Mouse (Mus musculus) neural tube, embryonic 14.5 days (tissue): ENCODE data around the gene Sp7. TPM values are rescaled to one million over a fixed set of nuclear protein-coding genes. Genes with fewer than 3 reads are reported as not detected.
A peak's percentile ranks its signal among the peaks of the same experiment; 100 is the strongest.

Experiments used
- ATAC-seq: fragments of 200-750 bp; cut with Nextera tagmentation; 2 replicates; pipeline ENCODE4 v1.8.0; 2017; ENCODE audit warnings: low read depth, mild to moderate bottlenecking, moderate TSS enrichment, moderate library complexity
- H3K27ac ChIP-seq: fragments of 300-500 bp; sonication (generic); 2 replicates; pipeline ENCODE4 v1.5.1; 2014; ENCODE audit warnings: low read depth, mild to moderate bottlenecking, control low read depth, low read length, moderate library complexity, mixed read lengths
- H3K27me3 ChIP-seq: fragments of 300-500 bp; sonication (generic); 2 replicates; pipeline ENCODE4 v1.6.1; 2014; ENCODE audit warnings: low read length; ENCODE audit not compliant: control insufficient read depth, insufficient read depth
- H3K36me3 ChIP-seq: fragments of 300-500 bp; sonication (generic); 2 replicates; pipeline ENCODE4 v1.6.1; 2014; ENCODE audit warnings: low read length, mixed read lengths; ENCODE audit not compliant: control insufficient read depth, insufficient read depth
- H3K4me1 ChIP-seq: fragments of 300-500 bp; sonication (generic); 2 replicates; pipeline ENCODE4 v1.6.1; 2014; ENCODE audit warnings: low read length; ENCODE audit not compliant: control insufficient read depth, insufficient read depth
- H3K4me2 ChIP-seq: fragments of 300-500 bp; sonication (generic); 2 replicates; pipeline ENCODE4 v1.6.1; 2014; ENCODE audit warnings: mild to moderate bottlenecking, low read depth, low read length, control low read depth
- H3K4me3 ChIP-seq: fragments of 300-500 bp; sonication (generic); 2 replicates; pipeline ENCODE4 v1.5.1; 2014; ENCODE audit warnings: low read depth, low read length, control low read depth, mixed read lengths
- H3K9ac ChIP-seq: fragments of 300-500 bp; sonication (generic); replicated peaks from 2 replicates; pipeline ENCODE4 v1.6.1; 2014; ENCODE audit warnings: low read depth, mild to moderate bottlenecking, control low read depth, low read length, mixed read lengths
- H3K9me3 ChIP-seq: fragments of 300-500 bp; sonication (generic); 2 replicates; pipeline ENCODE4 v1.6.1; 2016; ENCODE audit warnings: low read length; ENCODE audit not compliant: control insufficient read depth
- WGBS: fragments of 180-500 bp; shearing (Covaris S2); extraction: QIAGEN DNeasy Blood & Tissue Kit; methylation state at CpG from one replicate; pipeline ENCODE4 v1.1.7; 2014; 5-methylcytosine and 5-hydroxymethylcytosine counted together
- polyA plus RNA-seq: library from polyadenylated mRNA; unstranded; fragments of >200 nt; fragmentation: Nextera tagmentation; extraction: Ambion mirVana; gene quantifications from 2 replicates; pipeline ENCODE4 v1.2.1, GENCODE M21; 2014

The Sp7 gene
- polyA plus RNA-seq, 1 experiment from 2014 or later, result 4.0 TPM

DNA sequence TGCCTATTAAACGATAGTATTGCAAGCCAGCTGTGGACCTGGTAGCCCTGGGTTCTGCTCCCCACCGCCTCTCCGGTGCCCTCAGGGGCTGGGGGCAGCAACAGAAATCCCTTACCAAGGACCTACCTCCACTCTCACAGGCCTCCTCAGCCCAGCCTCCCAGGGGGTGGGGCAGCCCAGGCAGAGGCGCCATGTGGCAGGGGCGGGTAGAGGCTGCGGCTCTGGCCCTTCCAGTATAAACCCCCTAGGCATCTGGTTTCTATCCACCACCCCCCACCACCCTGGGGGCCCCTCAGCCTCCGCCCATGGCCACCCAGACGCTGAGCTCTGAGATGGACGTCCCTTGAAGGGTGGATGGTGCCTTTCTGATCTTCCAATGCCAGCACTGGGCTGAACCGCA is 3.7 kb upstream of the Sp7 start:
- 10% methylated on average over 10 of the region's 10 CpGs for WGBS
- H3K27me3 ChIP-seq, result no peaks in the 10 kb centered on the region
- no peak overlapping the region for H3K4me3 ChIP-seq
- ATAC-seq, result no peak
- H3K27ac ChIP-seq, result no peak overlapping the region
- H3K9me3 ChIP-seq, result no peaks in the 10 kb centered on the region
- H3K36me3 ChIP-seq, result no peaks in the 10 kb centered on the region
- no peak overlapping the region for H3K9ac ChIP-seq
- no peak overlapping the region for H3K4me2 ChIP-seq
- H3K4me1 ChIP-seq, result no peaks in the 10 kb centered on the region

DNA sequence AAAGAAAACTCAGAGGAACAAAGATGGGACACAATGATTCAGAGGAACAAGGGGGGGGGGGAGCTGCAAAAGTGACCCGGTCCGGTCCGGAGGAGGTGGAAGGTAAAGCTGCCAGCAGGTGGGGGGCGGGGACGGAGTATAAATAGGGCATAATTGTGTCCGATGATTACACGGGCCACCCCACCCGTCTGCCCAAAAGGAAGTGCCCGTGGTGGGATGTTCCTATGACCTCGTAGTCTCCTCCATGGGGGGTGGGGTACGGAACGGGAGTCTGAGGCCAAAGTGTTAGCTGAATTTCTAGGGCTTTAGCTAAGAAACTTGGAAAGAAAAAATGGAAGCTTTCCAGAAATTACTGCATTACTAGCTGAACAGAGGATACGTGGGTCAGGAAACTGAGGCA is 3.0 kb upstream of the Sp7 start:
- Histone ChIP-seq H3K4me1 (no peaks in the 10 kb centered on the region), H3K9ac (no peak overlapping the region), H3K9me3 (no peaks in the 10 kb centered on the region), H3K4me2 (no peak overlapping the region), H3K4me3 (no peak overlapping the region), H3K27ac (no peak overlapping the region), H3K27me3 (no peaks in the 10 kb centered on the region), H3K36me3 (no peaks in the 10 kb centered on the region)
- ATAC-seq, result no peak
- WGBS, result 11% methylated on average over 13 of the region's 13 CpGs

DNA sequence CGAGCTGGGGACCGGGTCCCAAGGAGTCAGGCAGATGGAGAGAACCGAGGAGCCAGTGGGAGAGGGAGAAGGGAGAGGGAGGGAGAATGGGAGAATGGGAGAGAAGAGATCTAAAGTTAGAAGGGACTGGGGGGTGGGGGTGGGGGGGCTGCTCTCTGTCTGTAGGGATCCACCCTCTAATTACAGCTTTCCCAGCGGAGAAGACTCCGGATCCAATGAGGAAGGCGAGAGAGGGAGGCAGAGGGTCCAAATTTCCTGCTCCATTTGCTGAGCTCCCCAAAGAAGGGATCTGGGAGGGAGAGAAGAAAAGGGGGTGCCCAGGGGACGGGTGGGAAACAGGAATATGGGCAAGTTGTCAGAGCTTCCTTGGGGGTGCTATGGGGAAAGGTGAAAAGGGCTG is 744 bp downstream of the Sp7 start:
- Histone ChIP-seq H3K27me3 (no peaks in the 10 kb centered on the region), H3K27ac (no peak overlapping the region), H3K36me3 (no peaks in the 10 kb centered on the region), H3K4me1 (no peaks in the 10 kb centered on the region), H3K9ac (peak overlapping the region; percentile 0; the same call in 1 of the 2 replicates), H3K4me3 (peak overlapping the region; percentile 2; the same call in 1 of the 2 replicates), H3K4me2 (peak overlapping the region; percentile 51), H3K9me3 (no peaks in the 10 kb centered on the region)
- 9% methylated on average over 7 of the region's 7 CpGs for WGBS
- ATAC-seq, result no peak

DNA sequence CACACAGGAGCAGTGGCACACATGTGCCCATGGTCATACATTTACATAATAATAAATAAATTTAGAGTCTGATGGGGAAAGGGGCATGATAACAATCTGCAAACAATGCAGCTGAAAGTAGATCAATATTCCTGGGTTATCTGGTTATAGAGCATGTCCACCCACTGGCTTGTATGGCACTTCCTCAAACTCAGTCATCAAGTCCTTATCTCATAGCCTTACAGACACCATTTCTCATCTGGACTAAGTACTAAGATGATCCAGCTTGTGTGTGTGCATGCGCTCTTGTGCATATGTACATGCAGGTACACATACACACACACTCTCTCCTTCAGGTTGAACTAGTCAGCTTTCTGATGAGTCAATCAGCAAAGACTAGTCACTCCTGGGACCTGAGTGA is 2.3 kb downstream of the Sp7 start:
- ATAC-seq, result no peak
- no peaks in the 10 kb centered on the region for H3K4me1 ChIP-seq
- 93% methylated on average over 1 of the region's 1 CpGs for WGBS
- H3K27ac ChIP-seq, result no peak overlapping the region
- H3K27me3 ChIP-seq, result no peaks in the 10 kb centered on the region
- H3K9me3 ChIP-seq, result no peaks in the 10 kb centered on the region
- H3K4me2 ChIP-seq, result no peak overlapping the region
- H3K4me3 ChIP-seq, result no peak overlapping the region
- H3K36me3 ChIP-seq, result no peaks in the 10 kb centered on the region
- no peak overlapping the region for H3K9ac ChIP-seq

DNA sequence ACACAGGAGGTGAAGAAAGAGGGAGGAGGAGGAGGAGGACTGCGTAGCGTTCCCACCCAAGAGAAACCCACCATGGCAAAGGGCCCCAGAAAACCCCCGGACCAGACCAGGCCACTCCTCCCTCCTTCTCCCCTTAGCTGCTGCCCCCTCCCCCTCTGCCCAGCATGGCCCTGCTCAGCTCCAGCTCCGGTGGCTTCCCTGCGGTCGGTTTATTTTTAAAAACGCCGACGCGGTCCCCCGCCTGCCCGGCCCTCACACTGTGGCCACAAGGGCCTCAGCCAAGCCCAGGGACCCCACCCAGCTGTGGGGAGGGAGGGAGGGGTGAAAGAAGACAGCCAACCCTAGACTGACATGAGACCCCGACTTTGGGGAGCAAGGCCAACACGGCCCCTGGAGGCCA is 4.3 kb downstream of the Sp7 start:
- Histone ChIP-seq H3K4me1 (peaks cover 9% of the 10 kb centered on the region; the same call in 1 of the 2 replicates), H3K9me3 (no peaks in the 10 kb centered on the region), H3K27me3 (peaks cover 13% of the 10 kb centered on the region; the same call in 1 of the 2 replicates), H3K4me2 (no peak overlapping the region), H3K36me3 (no peaks in the 10 kb centered on the region), H3K4me3 (no peak overlapping the region), H3K27ac (no peak overlapping the region), H3K9ac (no peak overlapping the region)
- no peak for ATAC-seq
- 18% methylated on average over 14 of the region's 14 CpGs for WGBS

DNA sequence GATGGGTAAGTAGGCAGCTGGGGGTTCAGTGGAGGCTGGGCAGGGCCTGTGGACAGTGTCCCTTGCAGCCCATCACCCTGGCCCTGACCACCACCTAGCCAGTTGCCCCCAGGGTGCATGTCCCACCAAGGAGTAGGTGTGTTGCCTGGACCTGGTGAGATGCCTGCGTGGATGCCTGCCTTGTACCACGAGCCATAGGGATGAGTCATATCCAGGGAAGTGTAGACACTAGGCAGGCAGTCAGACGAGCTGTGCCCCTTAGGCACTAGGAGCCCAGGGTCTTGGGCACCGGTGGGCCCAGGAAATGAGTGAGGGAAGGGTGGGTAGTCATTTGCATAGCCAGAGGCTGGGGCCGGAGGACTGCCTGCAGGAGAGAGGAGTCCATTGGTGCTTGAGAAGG is 8.1 kb downstream of the Sp7 start:
- H3K9me3 ChIP-seq, result no peaks in the 10 kb centered on the region
- H3K27me3 ChIP-seq, result peaks cover 15% of the 10 kb centered on the region; the same call in 1 of the 2 replicates

DNA sequence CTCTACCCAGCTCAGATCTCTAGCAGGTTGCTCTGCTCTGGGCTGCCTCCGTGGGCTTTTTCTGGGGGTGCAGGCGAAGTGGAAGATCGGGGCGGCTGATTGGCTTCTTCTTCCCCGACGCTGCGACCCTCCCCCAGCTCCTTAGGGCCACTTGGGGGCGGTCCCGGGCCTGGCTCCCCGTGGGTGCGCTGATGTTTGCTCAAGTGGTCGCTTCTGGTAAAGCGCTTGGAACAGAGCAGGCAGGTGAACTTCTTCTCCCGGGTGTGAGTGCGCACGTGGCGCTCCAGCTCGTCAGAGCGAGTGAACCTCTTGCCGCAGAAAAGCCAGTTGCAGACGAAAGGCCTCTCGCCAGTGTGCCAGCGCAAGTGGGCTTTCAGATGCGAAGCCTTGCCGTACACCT is 8.9 kb downstream of the Sp7 start:
- Histone ChIP-seq H3K27ac (no peak overlapping the region), H3K4me1 (peaks cover 13% of the 10 kb centered on the region; the same call in 1 of the 2 replicates), H3K4me2 (peak overlapping the region; percentile 42), H3K4me3 (no peak overlapping the region), H3K36me3 (no peaks in the 10 kb centered on the region), H3K9me3 (no peaks in the 10 kb centered on the region), H3K9ac (no peak overlapping the region), H3K27me3 (peaks cover 15% of the 10 kb centered on the region; the same call in 1 of the 2 replicates)
- WGBS, result 3% methylated on average over 25 of the region's 25 CpGs
- no peak for ATAC-seq

More for the DNA sequence above, 8.1 kb downstream of the Sp7 start:
- ATAC-seq, result no peak
- no peak overlapping the region for H3K27ac ChIP-seq
- H3K4me1 ChIP-seq, result peaks cover 13% of the 10 kb centered on the region; the same call in 1 of the 2 replicates
- H3K4me3 ChIP-seq, result no peak overlapping the region
- WGBS, result 30% methylated on average over 5 of the region's 5 CpGs
- no peak overlapping the region for H3K4me2 ChIP-seq
- no peak overlapping the region for H3K9ac ChIP-seq
- H3K36me3 ChIP-seq, result no peaks in the 10 kb centered on the region

DNA sequence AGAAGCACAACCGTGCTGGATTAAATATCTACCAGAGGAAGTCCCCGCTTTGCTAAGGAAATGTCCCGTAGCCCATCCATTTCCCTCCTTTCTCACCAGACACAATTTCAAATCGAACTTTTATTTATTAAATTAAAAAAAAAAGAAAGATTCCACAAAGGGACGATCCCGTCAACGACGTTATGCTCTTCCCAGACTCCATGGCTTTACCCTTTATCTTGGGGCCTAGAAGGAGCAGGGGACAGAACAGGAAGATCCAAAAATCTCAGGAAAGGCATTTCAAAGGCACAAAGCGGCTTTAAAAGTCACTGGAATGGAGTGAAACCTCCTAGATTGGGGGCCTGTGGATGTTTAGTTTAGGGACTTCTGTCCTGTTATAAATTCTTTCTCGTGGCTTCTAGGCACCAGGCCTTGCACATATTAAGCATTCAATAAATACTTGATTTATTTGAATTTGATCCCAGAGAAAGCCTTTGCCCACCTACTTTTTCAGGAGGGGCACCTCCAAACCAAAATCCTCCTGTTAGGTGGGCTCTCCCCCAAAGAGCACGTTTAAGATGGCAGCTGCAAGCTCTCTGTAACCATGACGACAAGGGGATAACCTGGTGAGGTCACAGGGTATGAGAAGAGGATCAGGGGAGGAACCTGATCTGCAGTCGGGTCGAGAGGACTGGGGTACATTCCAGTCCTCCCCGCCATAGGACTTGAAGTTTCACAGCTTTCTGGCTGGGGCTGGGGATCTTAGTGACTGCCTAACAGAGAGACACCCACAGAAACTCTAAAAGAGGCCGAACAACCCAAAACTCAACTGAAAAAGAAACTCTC is 10.3 kb downstream of the Sp7 start:
- Histone ChIP-seq H3K36me3 (no peaks in the 10 kb centered on the region), H3K4me3 (peak overlapping the region; percentile 46; the same call in 1 of the 2 replicates), H3K4me1 (peaks cover 13% of the 10 kb centered on the region; the same call in 1 of the 2 replicates), H3K4me2 (peak overlapping the region; percentile 93; the same call in 1 of the 2 replicates), H3K9me3 (no peaks in the 10 kb centered on the region), H3K27me3 (peaks cover 15% of the 10 kb centered on the region; the same call in 1 of the 2 replicates), H3K27ac (no peak overlapping the region), H3K9ac (no peak overlapping the region)
- no peak for ATAC-seq
- 25% methylated on average over 16 of the region's 16 CpGs for WGBS

DNA sequence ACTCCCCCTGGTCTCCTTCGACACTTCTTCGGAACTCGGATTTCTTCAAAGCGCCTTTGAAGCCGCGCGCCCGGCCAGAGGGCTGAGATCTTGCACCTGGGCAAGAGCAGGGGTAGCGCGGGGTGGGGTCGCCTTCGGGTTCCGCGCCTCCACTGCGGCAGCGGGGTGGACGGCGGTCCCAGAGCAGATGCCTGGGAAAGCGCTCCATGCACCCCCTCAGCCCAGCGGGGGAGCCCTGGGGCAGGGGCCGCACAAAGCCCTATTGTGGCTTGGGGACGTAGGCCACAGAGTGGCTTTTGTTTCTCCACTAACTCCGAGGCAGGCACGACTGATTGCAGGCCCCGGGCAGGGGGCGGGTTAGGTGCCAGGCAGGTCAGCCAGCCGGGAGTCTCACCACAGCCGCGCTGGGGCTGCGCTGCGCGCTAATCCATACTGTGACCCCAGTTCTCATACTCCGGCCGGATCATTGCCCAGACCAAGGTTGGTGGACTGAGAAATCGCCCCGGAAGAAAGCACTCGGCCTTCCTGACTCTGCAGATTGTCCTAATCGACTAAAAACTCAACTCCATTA is 11.0 kb downstream of the Sp7 start:
- Histone ChIP-seq H3K4me3 (peak overlapping the region; percentile 46), H3K9me3 (no peaks in the 10 kb centered on the region), H3K4me2 (peak overlapping the region; percentile 93), H3K27me3 (peaks cover 15% of the 10 kb centered on the region; the same call in 1 of the 2 replicates), H3K36me3 (no peaks in the 10 kb centered on the region), H3K9ac (peak overlapping the region; percentile 57), H3K27ac (peak overlapping the region; percentile 46; the same call in 1 of the 2 replicates), H3K4me1 (peaks cover 15% of the 10 kb centered on the region)
- 0% methylated on average over 38 of the region's 38 CpGs for WGBS
- ATAC-seq, result peak; percentile 38; the same call in 1 of the 2 replicates
